16 mouse cellular contexts compared by ENCODE assay signal in genomic region chr4:47055570-47056080, GRCm38 (mm10). TPM values are rescaled to one million over a fixed set of nuclear protein-coding genes. Genes with fewer than 3 reads are reported as not detected.
DNase-seq lines count a peak whose midpoint lies in the region; ATAC-seq and TF ChIP-seq lines count a peak whose summit lies in the region.
"Had no signal": no experiment of that assay in that cellular context is flagged by ENCODE, and none has a peak within 500 bp of the region (broad histone marks: within the 10 kb centered on the region; RNA-seq: fewer than 3 reads in every experiment).

No protein-coding gene starts in this region.

- no peaks in the 10 kb centered on the region for H3K9me3 ChIP-seq in forebrain, postnatal 0 days (ENCODE audit: low read length)
- H3K9me3 ChIP-seq in forebrain, embryonic 16.5 days (ENCODE audit: control insufficient read depth, low read length), result no peaks in the 10 kb centered on the region
- no peaks in the 10 kb centered on the region for H3K9me3 ChIP-seq in limb, embryonic 12.5 days
- no peaks in the 10 kb centered on the region for H3K9me3 ChIP-seq in limb, embryonic 10.5 days (replicated peaks)
- no peaks in the 10 kb centered on the region for H3K9me3 ChIP-seq in hindbrain, postnatal 0 days (ENCODE audit: low read length)
- no peaks in the 10 kb centered on the region for H3K9me3 ChIP-seq in neural tube, embryonic 15.5 days (replicated peaks)
- H3K9me3 ChIP-seq: heart, embryonic 10.5 days; limb, embryonic 15.5 days; neural tube, embryonic 12.5 days had no signal

- H3K27me3 ChIP-seq in forebrain, postnatal 0 days (ENCODE audit: insufficient read depth, low read length), result no peaks in the 10 kb centered on the region
- no peaks in the 10 kb centered on the region for H3K27me3 ChIP-seq in forebrain, embryonic 16.5 days (replicated peaks; ENCODE audit: control insufficient read depth, insufficient read depth, low read length)
- peaks cover 34% of the 10 kb centered on the region; the same call in 1 of the 2 replicates for H3K27me3 ChIP-seq in limb, embryonic 12.5 days
- peaks cover 48% of the 10 kb centered on the region for H3K27me3 ChIP-seq in limb, embryonic 10.5 days (ENCODE audit: low read depth, poor library complexity, severe bottlenecking)
- H3K27me3 ChIP-seq in hindbrain, postnatal 0 days (ENCODE audit: insufficient read depth, low read length), result no peaks in the 10 kb centered on the region
- H3K27me3 ChIP-seq in neural tube, embryonic 15.5 days (replicated peaks), result 0 out of 2 replicates have a peak, but pooled peaks cover 3% of the 10 kb centered on the region
- H3K27me3 ChIP-seq: neural tube, embryonic 12.5 days had no signal

- no peak overlapping the region for H3K4me3 ChIP-seq in forebrain, postnatal 0 days (ENCODE audit: low read depth, low read length)
- no peak overlapping the region for H3K4me3 ChIP-seq in forebrain, embryonic 16.5 days (replicated peaks; ENCODE audit: low read length)
- H3K4me3 ChIP-seq in limb, embryonic 12.5 days (replicated peaks), result no peak overlapping the region
- no peak overlapping the region for H3K4me3 ChIP-seq in limb, embryonic 10.5 days
- H3K4me3 ChIP-seq in hindbrain, postnatal 0 days (ENCODE audit: low read length), result peak overlapping the region; percentile 76; the same call in 1 of the 2 replicates
- H3K4me3 ChIP-seq in neural tube, embryonic 15.5 days (replicated peaks), result peak overlapping the region; percentile 65; the same call in 1 of the 2 replicates

- H3K9ac ChIP-seq in forebrain, postnatal 0 days, result no peak overlapping the region
- H3K9ac ChIP-seq in forebrain, embryonic 16.5 days (replicated peaks; ENCODE audit: low read depth, low read length), result no peak overlapping the region
- no peak overlapping the region for H3K9ac ChIP-seq in limb, embryonic 12.5 days (replicated peaks)
- H3K9ac ChIP-seq in hindbrain, postnatal 0 days (replicated peaks; ENCODE audit: low read length), result no peak overlapping the region
- no peak overlapping the region; the same call in 1 of the 2 replicates for H3K9ac ChIP-seq in neural tube, embryonic 15.5 days (replicated peaks)
- H3K9ac ChIP-seq: limb, embryonic 15.5 days; liver, postnatal 0 days had no signal

- H3K27ac ChIP-seq in forebrain, postnatal 0 days (ENCODE audit: low read depth, low read length), result no peak overlapping the region
- H3K27ac ChIP-seq in forebrain, embryonic 16.5 days (ENCODE audit: low read length), result no peak overlapping the region
- H3K27ac ChIP-seq in limb, embryonic 12.5 days, result no peak overlapping the region
- no peak overlapping the region for H3K27ac ChIP-seq in limb, embryonic 10.5 days
- H3K27ac ChIP-seq in hindbrain, postnatal 0 days, result no peak overlapping the region
- no peak overlapping the region for H3K27ac ChIP-seq in neural tube, embryonic 15.5 days (replicated peaks)
- H3K27ac ChIP-seq: heart, embryonic 10.5 days; limb, embryonic 15.5 days; midbrain, embryonic 12.5 days; neural tube, embryonic 12.5 days had no signal

- no peak for ATAC-seq in forebrain, postnatal 0 days
- ATAC-seq in forebrain, embryonic 16.5 days, result no peak
- ATAC-seq in limb, embryonic 12.5 days (ENCODE audit: insufficient number of reproducible peaks, insufficient read depth, low FRiP score, low TSS enrichment, low read depth), result no peak
- ATAC-seq in hindbrain, postnatal 0 days, result no peak
- no peak for ATAC-seq in neural tube, embryonic 15.5 days (ENCODE audit: low FRiP score)
- ATAC-seq: intestine, postnatal 0 days; liver, postnatal 0 days had no signal

- H3K36me3 ChIP-seq in forebrain, postnatal 0 days (ENCODE audit: insufficient read depth), result no peaks in the 10 kb centered on the region
- H3K36me3 ChIP-seq in forebrain, embryonic 16.5 days (ENCODE audit: control insufficient read depth, insufficient read depth), result no peaks in the 10 kb centered on the region
- no peaks in the 10 kb centered on the region for H3K36me3 ChIP-seq in limb, embryonic 12.5 days
- H3K36me3 ChIP-seq in limb, embryonic 10.5 days, result no peaks in the 10 kb centered on the region
- H3K36me3 ChIP-seq in hindbrain, postnatal 0 days (ENCODE audit: insufficient read depth, low read length), result no peaks in the 10 kb centered on the region
- H3K36me3 ChIP-seq in neural tube, embryonic 15.5 days, result no peaks in the 10 kb centered on the region
- H3K36me3 ChIP-seq: heart, embryonic 10.5 days; limb, embryonic 15.5 days; midbrain, embryonic 12.5 days; neural tube, embryonic 12.5 days had no signal

- H3K4me1 ChIP-seq in forebrain, postnatal 0 days (ENCODE audit: insufficient read depth), result peaks cover 2% of the 10 kb centered on the region; the same call in 1 of the 2 replicates
- H3K4me1 ChIP-seq in forebrain, embryonic 16.5 days (replicated peaks; ENCODE audit: control insufficient read depth, insufficient read depth, low read length), result peaks cover 14% of the 10 kb centered on the region
- H3K4me1 ChIP-seq in limb, embryonic 12.5 days (replicated peaks), result peaks cover 24% of the 10 kb centered on the region
- H3K4me1 ChIP-seq in limb, embryonic 10.5 days, result peaks cover 36% of the 10 kb centered on the region
- peaks cover 18% of the 10 kb centered on the region for H3K4me1 ChIP-seq in hindbrain, postnatal 0 days (ENCODE audit: insufficient read depth, low read length)
- peaks cover 41% of the 10 kb centered on the region for H3K4me1 ChIP-seq in neural tube, embryonic 15.5 days

- peak overlapping the region; percentile 66 for H3K4me2 ChIP-seq in forebrain, postnatal 0 days (ENCODE audit: low read depth)
- H3K4me2 ChIP-seq in forebrain, embryonic 16.5 days (ENCODE audit: low read length), result no peak overlapping the region
- H3K4me2 ChIP-seq in limb, embryonic 12.5 days, result peak overlapping the region; percentile 74; the same call in 1 of the 2 replicates
- peak overlapping the region; percentile 71 for H3K4me2 ChIP-seq in hindbrain, postnatal 0 days (ENCODE audit: low read depth, low read length)
- peak overlapping the region; percentile 73 for H3K4me2 ChIP-seq in neural tube, embryonic 15.5 days

- no peak for TF ChIP-seq CTCF in forebrain, postnatal 0 days (IDR thresholded peaks at IDR 0.05; ENCODE audit: low read depth)
- TF ChIP-seq CTCF in hindbrain, postnatal 0 days (IDR thresholded peaks at IDR 0.05; ENCODE audit: low read depth), result peak; percentile 16; the same call in 1 of the 2 replicates

- 93% methylated on average over 6 of the region's 6 CpGs for WGBS in forebrain, postnatal 0 days
- WGBS in forebrain, embryonic 16.5 days, result 98% methylated on average over 6 of the region's 6 CpGs
- WGBS in limb, embryonic 12.5 days, result 90% methylated on average over 6 of the region's 6 CpGs
- WGBS in limb, embryonic 10.5 days, result 95% methylated on average over 6 of the region's 6 CpGs
- WGBS in hindbrain, postnatal 0 days, result 99% methylated on average over 6 of the region's 6 CpGs
- 98% methylated on average over 6 of the region's 6 CpGs for WGBS in neural tube, embryonic 15.5 days

- DNase-seq in forebrain, postnatal 0 days, result no peak
- DNase-seq in limb, embryonic 10.5 days (ENCODE audit: low spot score), result no peak
- no peak for DNase-seq in hindbrain, postnatal 0 days (ENCODE audit: low spot score)
- DNase-seq in right cerebral cortex, postnatal 14 days, result no peak
- no peak for DNase-seq in heart, postnatal 4 days
- DNase-seq: gastrocnemius, postnatal 10 days; liver, postnatal 0 days; lung, postnatal 36 days had no signal

RNA-seq across cellular contexts. Expression of gene Anks6, which starts 1.6 kb away (rescaled TPM):
- total RNA-seq in forebrain, postnatal 0 days (2014; rRNA removed), result 9.0 and 11.0 TPM in 2 replicates
- polyA plus RNA-seq in forebrain, postnatal 0 days (2015; fragmentation: Nextera tagmentation; extraction: Ambion mirVana), result 2.1 TPM in 2 replicates
- 4.6 and 4.9 TPM in 2 replicates for polyA plus RNA-seq in forebrain, embryonic 16.5 days (2015; fragmentation: Nextera tagmentation; extraction: Ambion mirVana)
- 6.6 and 8.9 TPM in 2 replicates for polyA plus RNA-seq in limb, embryonic 12.5 days (2016; fragmentation: Nextera tagmentation; extraction: Ambion mirVana)
- polyA plus RNA-seq in limb, embryonic 10.5 days (2016; fragmentation: Nextera tagmentation; extraction: Ambion mirVana), result 3.2 and 4.4 TPM in 2 replicates
- 11.1 and 13.4 TPM in 2 replicates for total RNA-seq in hindbrain, postnatal 0 days (2014; rRNA removed)
- polyA plus RNA-seq in hindbrain, postnatal 0 days (2015; fragmentation: Nextera tagmentation; extraction: Ambion mirVana), result 3.0 and 3.2 TPM in 2 replicates
- polyA plus RNA-seq in neural tube, embryonic 15.5 days (2015; fragmentation: Nextera tagmentation; extraction: Ambion mirVana), result 3.8 and 4.4 TPM in 2 replicates
- 1 to 10 TPM; 5.1 to 5.5 TPM for total RNA-seq in heart, postnatal 4 days (2021)

RNA-seq across cellular contexts. Expression of gene Galnt12, which starts 36.1 kb away (rescaled TPM):
- total RNA-seq in forebrain, postnatal 0 days (2014; rRNA removed), result 1.4 and 1.5 TPM in 2 replicates
- 0.84 and 1.2 TPM in 2 replicates for polyA plus RNA-seq in forebrain, postnatal 0 days (2015; fragmentation: Nextera tagmentation; extraction: Ambion mirVana)
- polyA plus RNA-seq in forebrain, embryonic 16.5 days (2015; fragmentation: Nextera tagmentation; extraction: Ambion mirVana), result 0.50 and 0.85 TPM in 2 replicates
- polyA plus RNA-seq in limb, embryonic 12.5 days (2016; fragmentation: Nextera tagmentation; extraction: Ambion mirVana), result 3.7 and 4.1 TPM in 2 replicates
- polyA plus RNA-seq in limb, embryonic 10.5 days (2016; fragmentation: Nextera tagmentation; extraction: Ambion mirVana), result 2.2 and 2.9 TPM in 2 replicates
- total RNA-seq in hindbrain, postnatal 0 days (2014; rRNA removed), result 1.5 and 1.7 TPM in 2 replicates
- polyA plus RNA-seq in hindbrain, postnatal 0 days (2015; fragmentation: Nextera tagmentation; extraction: Ambion mirVana), result 1.2 and 1.4 TPM in 2 replicates
- 1.3 and 5.0 TPM in 2 replicates for polyA plus RNA-seq in neural tube, embryonic 15.5 days (2015; fragmentation: Nextera tagmentation; extraction: Ambion mirVana)
- total RNA-seq in heart, postnatal 4 days (2021), result 1 to 10 TPM in 1 of 2 experiments, under 1 TPM in 1; 0.83 to 1.4 TPM

Comparison
In these comparisons a context has a peak if more than half of its experiments do, and no peak if none do; other contexts are left out.
1. H3K4me3 ChIP-seq: peak in hindbrain, postnatal 0 days (single experiment) and neural tube, embryonic 15.5 days (single experiment); none in forebrain, postnatal 0 days (single experiment), forebrain, embryonic 16.5 days (single experiment), limb, embryonic 12.5 days (single experiment) and limb, embryonic 10.5 days (single experiment).